Mouse (Mus musculus) thymus, postnatal 14 days (tissue): ENCODE measurements around the gene Bcl6b.

ENCODE experiments used
- DNase-seq: peaks from one replicate; pipeline ENCODE4 v3.0.0; 2021

Bcl6b gene

GRCm38 (mm10) chr11:70211972-70212371 lies 17.6 kb downstream of the Bcl6b start:
- DNase-seq: no peak

- no peak for DNase-seq
Observed at GRCm38 (mm10) chr11:70210681-70211080, 18.9 kb downstream of the Bcl6b start.

- no peak for DNase-seq
Observed at GRCm38 (mm10) chr11:70208778-70209388, 20.7 kb downstream of the Bcl6b start.

GRCm38 (mm10) chr11:70207283-70207682 lies 22.3 kb downstream of the Bcl6b start:
- no peak for DNase-seq

- DNase-seq: no peak
Observed at GRCm38 (mm10) chr11:70206801-70207200, 22.8 kb downstream of the Bcl6b start.

- peak; percentile 82 for DNase-seq
Observed at GRCm38 (mm10) chr11:70201691-70202090, 27.9 kb downstream of the Bcl6b start.

- no peak for DNase-seq
Observed at GRCm38 (mm10) chr11:70200036-70200608, 29.5 kb downstream of the Bcl6b start.

- no peak for DNase-seq
Observed at GRCm38 (mm10) chr11:70199107-70199506, 30.5 kb downstream of the Bcl6b start.

- no peak for DNase-seq
Observed at GRCm38 (mm10) chr11:70198332-70198731, 31.3 kb downstream of the Bcl6b start.

GRCm38 (mm10) chr11:70193354-70194285 lies 36.0 kb downstream of the Bcl6b start:
- no peak for DNase-seq

GRCm38 (mm10) chr11:70192157-70192556 lies 37.4 kb downstream of the Bcl6b start:
- no peak for DNase-seq

GRCm38 (mm10) chr11:70191188-70191587 lies 38.4 kb downstream of the Bcl6b start:
- DNase-seq: no peak

- no peak for DNase-seq
Observed at GRCm38 (mm10) chr11:70189319-70190134, 40.1 kb downstream of the Bcl6b start.

GRCm38 (mm10) chr11:70185120-70185519 lies 44.5 kb downstream of the Bcl6b start:
- DNase-seq: no peak

GRCm38 (mm10) chr11:70180496-70180895 lies 49.1 kb downstream of the Bcl6b start:
- no peak for DNase-seq

GRCm38 (mm10) chr11:70179401-70179800 lies 50.2 kb downstream of the Bcl6b start:
- DNase-seq: peak; percentile 11

GRCm38 (mm10) chr11:70178756-70179155 lies 50.8 kb downstream of the Bcl6b start:
- DNase-seq: no peak

- DNase-seq: no peak
Observed at GRCm38 (mm10) chr11:70178311-70178710, 51.3 kb downstream of the Bcl6b start.

GRCm38 (mm10) chr11:70177647-70178046 lies 52.0 kb downstream of the Bcl6b start:
- peak; percentile 34 for DNase-seq

- no peak for DNase-seq
Observed at GRCm38 (mm10) chr11:70174491-70174890, 55.1 kb downstream of the Bcl6b start.
